Mouse (Mus musculus): Measurements from ENCODE around the gene Sh3bp5l. TPM values are rescaled to one million over a fixed set of nuclear protein-coding genes. Genes with fewer than 3 reads are reported as not detected.
"Not testable (repeated sequence)": the region's sequence is repeated elsewhere in the genome, so short reads cannot be mapped to it uniquely, and the experiment has no call there.

Gene Sh3bp5l
- total RNA-seq, 2 experiments from 2014 or later = 4.5 to 17.8 TPM

DNA sequence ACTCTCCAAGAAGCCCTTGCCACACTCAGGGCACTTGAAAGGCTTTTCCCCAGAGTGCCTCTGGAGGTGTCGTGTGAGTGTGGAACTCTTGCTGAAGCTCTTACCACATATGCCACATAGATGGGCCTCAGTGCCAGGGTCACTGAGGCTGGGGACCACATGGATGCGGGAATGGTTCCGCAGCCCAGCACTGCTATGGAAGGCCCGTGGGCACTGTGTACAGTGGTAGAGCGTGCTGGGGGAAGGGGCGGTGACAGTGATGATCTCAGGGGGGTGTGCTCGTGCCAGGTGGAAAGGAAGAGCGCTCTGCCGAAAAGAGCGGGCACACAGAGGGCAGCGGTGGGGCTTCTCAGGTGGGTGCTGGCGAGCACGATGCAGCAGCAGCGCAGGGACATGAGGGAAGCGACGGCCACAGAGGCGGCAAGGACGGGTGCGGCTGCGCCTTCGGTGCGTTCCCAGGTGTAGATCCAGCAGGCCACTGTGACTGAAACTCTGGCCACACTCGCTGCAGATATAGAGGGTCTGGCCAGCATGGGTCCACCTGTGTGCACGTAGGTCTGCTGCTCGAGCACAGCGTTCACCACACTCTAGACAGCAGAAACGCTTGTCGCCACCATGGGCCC is 13.6 kb upstream of the Sh3bp5l start:
- no peak for ATAC-seq (replicated peaks; ENCODE audit: poor library complexity, severe bottlenecking)

GRCm38 (mm10) chr11:58322824-58323569 is 7.5 kb upstream of the Sh3bp5l start:
- peak; percentile 88 for ATAC-seq (replicated peaks; ENCODE audit: poor library complexity, severe bottlenecking)

DNA sequence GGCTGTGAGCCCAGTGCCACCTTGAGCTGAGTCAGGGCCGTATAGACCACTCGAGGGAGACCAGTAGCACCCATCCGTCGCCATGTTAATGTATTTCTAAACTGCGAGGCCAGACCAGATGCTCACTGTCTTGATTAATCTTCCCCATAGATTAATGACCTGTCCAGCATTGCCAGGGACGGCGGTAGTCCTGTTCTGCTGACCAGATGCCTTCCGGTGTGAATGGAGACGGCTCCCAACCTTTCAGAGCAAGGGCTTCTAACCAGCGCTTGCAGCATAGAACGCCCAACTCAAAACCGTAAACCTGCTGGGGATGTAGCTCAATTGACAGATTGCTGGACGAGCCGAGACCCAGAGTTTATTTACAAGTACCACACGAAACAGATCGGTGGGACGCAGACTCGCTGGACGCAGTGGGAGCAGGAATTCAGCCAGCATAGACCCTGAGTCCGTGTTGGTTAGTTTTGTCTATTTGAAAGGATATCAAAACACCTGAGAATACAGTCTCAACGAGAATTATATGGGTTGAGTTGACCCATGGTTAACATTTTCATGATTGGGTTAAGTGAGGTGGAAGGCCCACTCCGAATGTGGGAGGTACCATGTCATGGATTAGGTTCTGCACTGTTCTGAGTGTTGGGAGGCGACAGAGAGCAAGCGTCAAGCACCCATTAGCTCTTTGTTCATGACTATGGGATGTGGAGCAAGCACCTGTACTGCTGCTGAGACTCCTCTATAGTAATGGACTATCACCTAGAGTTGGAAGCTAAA is 6.8 kb upstream of the Sh3bp5l start:
- no peak for ATAC-seq (replicated peaks; ENCODE audit: poor library complexity, severe bottlenecking)

DNA sequence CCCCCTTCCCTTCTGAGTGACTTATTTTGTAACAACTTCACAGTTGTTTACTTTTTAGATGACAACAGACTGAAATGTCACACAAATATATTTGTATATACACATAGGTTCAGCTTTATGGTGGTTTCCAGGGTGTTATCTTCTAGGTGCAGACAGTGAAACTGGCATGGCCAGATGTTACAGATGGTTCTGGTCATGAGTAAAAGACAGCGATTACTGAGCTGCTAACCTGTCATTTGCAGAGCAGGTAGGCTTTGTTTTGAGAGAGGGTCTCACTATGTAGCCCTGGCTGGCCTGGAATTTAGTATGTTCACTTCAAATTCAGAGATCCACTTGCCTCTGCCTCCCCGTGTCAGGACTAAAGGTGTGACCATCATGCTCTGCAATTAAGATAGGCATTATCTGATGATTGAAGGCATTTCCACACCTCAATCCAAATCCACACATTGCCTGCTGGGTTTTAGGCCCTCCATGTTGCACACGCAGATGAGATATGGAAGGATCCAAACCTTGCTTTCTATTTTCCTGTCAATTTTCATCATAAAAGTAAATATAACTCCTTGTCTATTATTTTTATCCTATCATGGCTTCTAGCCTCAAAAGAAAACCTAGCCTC is 5.8 kb upstream of the Sh3bp5l start:
- no peak for ATAC-seq (replicated peaks; ENCODE audit: poor library complexity, severe bottlenecking)

DNA sequence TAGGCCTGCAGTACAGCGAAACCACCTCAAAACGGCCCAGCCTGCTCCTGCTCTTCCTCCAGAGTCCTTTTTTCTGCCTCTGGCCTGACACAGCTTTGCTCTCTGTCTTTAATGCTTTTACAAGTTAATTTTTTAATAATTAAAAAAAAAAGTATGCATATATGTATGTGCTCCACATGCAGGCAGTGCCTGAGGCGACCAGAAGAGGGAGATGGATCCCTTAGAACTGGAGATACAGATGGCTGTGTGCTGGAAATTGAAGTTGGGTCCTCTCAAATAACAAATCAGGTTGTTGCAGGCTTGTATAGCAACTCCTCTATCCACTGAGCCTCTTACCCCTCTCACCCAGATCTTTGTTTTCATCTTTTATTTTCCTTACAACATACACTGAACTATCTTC is 3.7 kb upstream of the Sh3bp5l start:
- no peak for ATAC-seq (replicated peaks; ENCODE audit: poor library complexity, severe bottlenecking)

- peak; percentile 26 for ATAC-seq (replicated peaks; ENCODE audit: poor library complexity, severe bottlenecking)
These were observed 633 bp upstream of the Sh3bp5l start for GRCm38 (mm10) chr11:58329906-58330275.

DNA sequence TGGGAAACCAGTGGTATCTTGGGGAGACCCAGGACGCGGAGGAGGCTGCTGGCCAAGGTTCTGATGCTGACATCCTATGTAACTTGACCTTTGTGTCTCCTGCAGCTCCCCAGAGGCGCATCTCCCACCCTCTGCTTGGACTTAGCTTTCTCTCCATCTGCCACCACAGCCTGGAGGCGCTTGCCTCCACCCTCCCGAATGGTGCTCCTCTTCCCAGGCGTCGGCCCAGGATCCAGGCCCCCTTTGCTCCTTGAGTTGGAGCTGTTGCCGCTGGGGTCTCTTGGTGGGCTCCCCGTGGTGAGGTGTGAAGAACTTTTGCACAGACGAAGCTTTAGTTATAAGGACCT is 598 bp downstream of the Sh3bp5l start:
- no peak for ATAC-seq (replicated peaks; ENCODE audit: poor library complexity, severe bottlenecking)

GRCm38 (mm10) chr11:58331546-58331945 is 1.0 kb downstream of the Sh3bp5l start:
- no peak for ATAC-seq (replicated peaks; ENCODE audit: poor library complexity, severe bottlenecking)

GRCm38 (mm10) chr11:58334746-58335145 is 4.2 kb downstream of the Sh3bp5l start:
- ATAC-seq (replicated peaks; ENCODE audit: poor library complexity, severe bottlenecking) = no peak

GRCm38 (mm10) chr11:58346745-58347144 is 16.2 kb downstream of the Sh3bp5l start:
- no peak for ATAC-seq (replicated peaks; ENCODE audit: poor library complexity, severe bottlenecking)

- no peak for ATAC-seq (replicated peaks; ENCODE audit: poor library complexity, severe bottlenecking)
These were observed 20.1 kb downstream of the Sh3bp5l start for GRCm38 (mm10) chr11:58350628-58351027.

DNA sequence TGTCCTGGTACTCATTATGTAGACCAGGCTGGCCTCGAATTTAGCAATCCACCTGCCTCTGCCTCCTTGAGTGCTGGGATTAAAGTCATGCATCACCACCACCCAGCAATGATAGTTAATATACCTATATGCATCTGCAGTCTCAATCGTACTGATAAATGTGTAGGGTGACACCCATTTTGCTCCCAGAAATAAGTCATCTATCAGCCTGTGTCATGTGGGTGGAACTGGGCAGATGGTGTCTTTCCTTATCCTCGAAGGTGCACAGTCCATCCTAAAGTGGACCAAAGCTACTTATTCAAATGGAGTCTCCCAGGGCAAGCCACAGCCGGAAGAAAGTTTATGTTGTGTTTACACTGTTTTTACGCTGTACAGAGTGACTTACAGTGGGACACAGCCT is 20.7 kb downstream of the Sh3bp5l start:
- no peak for ATAC-seq (replicated peaks; ENCODE audit: poor library complexity, severe bottlenecking)

DNA sequence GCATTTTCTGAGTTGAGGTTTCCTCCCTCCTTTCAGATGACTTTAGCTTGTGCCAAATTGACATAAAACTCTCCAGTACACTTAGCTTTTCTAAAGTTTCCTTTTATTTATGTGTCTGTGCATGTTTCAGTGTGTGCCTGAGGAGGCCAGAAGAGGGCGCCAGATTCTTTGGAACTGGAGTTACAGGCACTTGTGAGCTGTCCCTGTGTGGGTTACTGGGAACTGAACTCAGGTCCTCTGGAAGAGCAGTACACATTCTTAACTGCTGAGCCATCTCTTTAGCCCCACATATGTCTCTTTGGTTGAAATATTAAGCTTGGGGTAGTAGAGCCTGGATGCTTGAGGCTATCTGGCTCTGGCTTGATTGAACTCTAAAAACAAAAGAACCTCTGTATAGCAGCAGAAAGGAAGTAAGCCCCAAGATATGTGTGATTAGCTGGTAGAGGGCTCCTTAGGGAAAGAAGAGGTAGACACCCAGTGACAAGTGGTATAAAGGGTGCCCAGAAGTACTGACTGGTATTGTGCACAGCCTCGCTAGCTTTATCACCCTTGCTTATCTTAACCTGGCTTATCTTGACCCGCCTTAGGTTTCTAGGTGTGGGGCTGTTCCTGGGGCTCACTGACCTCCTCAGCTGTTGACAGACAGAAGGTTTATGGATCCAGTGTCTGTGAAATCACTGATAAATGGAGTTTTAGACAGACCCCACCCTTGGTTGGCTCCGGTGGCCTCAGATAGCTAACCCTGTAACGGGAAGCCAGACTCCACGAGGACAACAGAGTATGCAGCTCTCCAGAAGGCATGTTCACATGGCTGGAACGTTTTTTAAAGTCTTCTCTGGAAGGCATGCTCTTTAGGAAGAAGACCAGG is 22.4 kb downstream of the Sh3bp5l start:
- 0 out of 2 replicates have a peak, but pooled peaks have one; percentile 35 for ATAC-seq (replicated peaks; ENCODE audit: poor library complexity, severe bottlenecking)

GRCm38 (mm10) chr11:58353709-58354108 is 23.2 kb downstream of the Sh3bp5l start:
- no peak for ATAC-seq (replicated peaks; ENCODE audit: poor library complexity, severe bottlenecking)

GRCm38 (mm10) chr11:58354476-58354875 is 24.0 kb downstream of the Sh3bp5l start:
- ATAC-seq (replicated peaks; ENCODE audit: poor library complexity, severe bottlenecking) = no peak

DNA sequence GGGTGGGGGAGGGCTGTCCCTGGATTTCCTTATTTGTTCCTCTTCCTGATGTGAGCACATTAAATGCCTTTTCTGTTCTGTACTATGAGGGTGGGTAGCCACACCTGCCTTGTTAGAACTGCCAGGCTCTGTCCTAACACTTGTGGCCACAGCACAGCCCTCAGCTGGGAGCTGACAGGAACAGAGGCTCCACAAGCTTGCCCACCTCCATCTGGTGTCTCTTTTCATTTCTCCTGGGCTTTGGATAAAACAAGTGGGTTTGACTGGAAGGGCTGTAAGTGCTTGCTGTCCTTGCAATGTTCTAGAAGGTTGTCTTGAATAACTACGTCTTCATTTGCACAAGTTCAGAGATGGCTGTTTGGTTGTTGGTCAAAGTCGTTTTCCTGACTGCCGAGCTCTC is 24.4 kb downstream of the Sh3bp5l start:
- ATAC-seq (replicated peaks; ENCODE audit: poor library complexity, severe bottlenecking) = no peak

GRCm38 (mm10) chr11:58357042-58357441 is 26.5 kb downstream of the Sh3bp5l start:
- ATAC-seq (replicated peaks; ENCODE audit: poor library complexity, severe bottlenecking) = no peak

DNA sequence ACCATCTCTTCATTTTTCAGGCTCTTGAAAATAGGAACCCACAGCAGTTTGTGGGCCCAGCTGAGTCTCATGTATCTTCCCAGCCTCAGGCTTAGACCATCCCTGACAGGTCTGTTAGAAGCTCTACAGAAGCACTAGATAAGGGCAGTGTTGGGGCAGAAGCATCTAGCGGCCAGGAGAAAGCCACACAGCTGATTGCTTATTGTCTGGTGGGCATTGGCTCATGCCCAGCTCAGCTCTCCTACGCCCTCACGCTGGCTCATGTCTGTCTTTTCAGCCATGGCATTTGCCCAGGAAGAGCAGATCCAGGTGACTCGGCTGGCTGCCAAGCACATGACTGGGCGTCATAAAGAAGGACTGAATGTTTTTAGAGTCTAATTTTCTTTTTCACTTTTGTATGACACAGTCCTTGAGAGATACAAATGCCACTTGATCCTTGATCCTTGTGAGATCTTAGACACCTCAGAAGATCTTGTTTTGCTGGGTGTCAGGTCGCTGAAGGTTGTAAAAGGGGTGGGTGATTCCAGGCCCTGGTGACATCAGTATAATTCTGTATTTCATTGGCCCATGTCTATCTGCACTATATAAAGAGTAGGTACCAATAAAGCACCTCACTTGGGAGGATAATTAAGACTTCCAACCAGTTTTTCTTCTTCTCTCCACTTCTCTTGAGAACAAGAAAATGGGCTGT is 27.5 kb downstream of the Sh3bp5l start:
- ATAC-seq (replicated peaks; ENCODE audit: poor library complexity, severe bottlenecking) = no peak

DNA sequence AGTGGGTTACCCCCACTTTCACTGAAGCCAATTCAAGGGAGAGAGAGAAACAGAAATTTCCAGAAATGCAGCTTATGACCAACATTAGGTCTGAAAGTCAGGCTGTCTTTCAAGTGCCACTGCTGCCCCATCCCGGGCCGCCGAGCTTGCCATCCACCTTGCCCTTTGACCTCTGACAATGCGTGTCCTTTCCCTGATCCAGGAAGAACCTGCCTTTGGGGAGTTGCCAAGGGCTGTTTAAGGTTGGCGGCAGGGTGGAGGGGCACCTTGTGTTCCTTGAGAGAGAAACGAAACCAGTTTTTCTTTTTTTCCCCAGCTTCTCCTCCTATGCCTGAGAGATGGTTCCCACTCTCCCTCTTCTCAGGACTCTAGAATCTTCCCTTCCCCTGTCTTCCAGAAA is 32.0 kb downstream of the Sh3bp5l start:
- ATAC-seq (replicated peaks; ENCODE audit: poor library complexity, severe bottlenecking) = not testable (repeated sequence)

Measured in granulocyte monocyte progenitor cell, adult 5-6 weeks (primary cell).